Mouse (Mus musculus): ENCODE data around the gene Sympk. TPM values are rescaled to one million over a fixed set of nuclear protein-coding genes. Genes with fewer than 3 reads are reported as not detected.
"Not testable (repeated sequence)": the region's sequence is repeated elsewhere in the genome, so short reads cannot be mapped to it uniquely, and the experiment has no call there.

Sympk gene
- polyA plus RNA-seq, 1 experiment, result 113 TPM

DNA sequence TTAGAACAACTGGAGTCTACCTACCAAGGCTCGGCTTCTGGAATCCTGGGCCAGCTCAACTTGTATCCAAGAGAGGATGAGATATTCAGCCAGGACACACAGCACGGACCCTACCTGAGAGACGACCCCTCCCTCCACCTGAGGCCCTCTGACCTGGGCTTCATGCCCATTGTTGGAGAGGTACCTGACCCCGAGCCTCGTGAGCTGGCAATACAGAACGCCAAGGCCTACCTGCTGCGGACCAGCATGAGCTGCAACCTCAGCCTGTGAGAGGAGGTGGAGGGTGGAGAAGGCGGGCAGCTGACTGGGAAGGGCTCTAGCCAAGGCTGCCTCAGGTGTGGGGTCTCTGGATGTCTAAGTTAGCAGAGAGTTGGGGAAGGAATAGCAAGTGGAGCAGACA, 30.9 kb downstream of the Sympk start:
- Histone ChIP-seq H3K27ac (ENCODE audit: insufficient read depth, low read length) (no peak overlapping the region), H3K27me3 (ENCODE audit: control insufficient read depth, insufficient read depth, low read length) (no peaks in the 10 kb centered on the region), H3K4me3 (replicated peaks; ENCODE audit: insufficient read depth, low read depth, low read length) (no peak overlapping the region), H3K4me1 (ENCODE audit: control insufficient read depth, insufficient read depth, low read length) (no peaks in the 10 kb centered on the region; the same call in 1 of the 2 replicates)
- TF ChIP-seq POLR2A (IDR thresholded peaks at IDR 0.05; ENCODE audit: borderline replicate concordance, insufficient read depth, low read length) (no peak), CTCF (IDR thresholded peaks at IDR 0.05; ENCODE audit: borderline replicate concordance, insufficient read depth, low read depth, low read length) (no peak)
- no peak for DNase-seq
- WGBS, result 87% methylated on average over 8 of the region's 8 CpGs

DNA sequence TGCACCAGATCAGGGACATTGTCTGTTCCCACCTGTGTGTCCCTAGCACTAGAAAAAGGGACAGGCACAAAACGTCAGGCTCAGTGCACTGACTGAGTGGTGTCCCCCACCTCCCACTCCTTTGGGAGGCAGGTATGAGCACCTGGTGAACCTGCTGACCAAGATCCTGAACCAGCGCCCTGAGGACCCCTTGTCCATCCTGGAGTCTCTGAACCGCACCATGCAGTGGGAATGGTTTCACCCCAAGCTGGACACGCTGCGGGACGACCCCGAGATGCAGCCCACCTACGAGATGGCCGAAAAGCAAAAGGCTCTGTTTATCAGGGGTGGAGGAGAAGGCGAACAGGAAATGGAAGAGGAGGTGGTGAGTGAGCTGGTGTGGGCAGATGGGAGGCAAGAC, 33.2 kb downstream of the Sympk start:
- Histone ChIP-seq H3K27ac (ENCODE audit: insufficient read depth, low read length) (no peak overlapping the region), H3K4me3 (replicated peaks; ENCODE audit: insufficient read depth, low read depth, low read length) (no peak overlapping the region), H3K4me1 (ENCODE audit: control insufficient read depth, insufficient read depth, low read length) (no peaks in the 10 kb centered on the region; the same call in 1 of the 2 replicates), H3K27me3 (ENCODE audit: control insufficient read depth, insufficient read depth, low read length) (no peaks in the 10 kb centered on the region)
- no peak for TF ChIP-seq CTCF (IDR thresholded peaks at IDR 0.05; ENCODE audit: borderline replicate concordance, insufficient read depth, low read depth, low read length)
- no peak for TF ChIP-seq POLR2A (IDR thresholded peaks at IDR 0.05; ENCODE audit: borderline replicate concordance, insufficient read depth, low read length)
- 90% methylated on average over 10 of the region's 10 CpGs for WGBS
- DNase-seq, result no peak

DNA sequence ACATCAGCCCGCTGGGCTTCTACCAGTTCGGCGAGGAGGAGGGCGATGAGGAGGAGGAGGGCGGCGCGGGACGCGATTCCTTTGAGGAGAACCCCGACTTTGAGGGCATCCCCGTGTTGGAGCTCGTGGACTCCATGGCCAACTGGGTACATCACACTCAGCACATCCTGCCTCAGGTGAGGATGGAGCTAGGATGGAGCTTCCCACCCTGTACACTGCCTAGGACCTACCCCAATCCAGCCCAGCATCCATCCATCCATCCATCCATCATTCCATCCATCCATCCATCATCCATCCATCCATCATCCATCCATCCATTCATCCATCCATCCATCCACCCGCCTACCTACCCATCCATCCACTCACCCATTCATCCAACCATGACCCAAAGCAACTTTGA, 41.7 kb downstream of the Sympk start:
- Histone ChIP-seq H3K27me3 (ENCODE audit: control insufficient read depth, insufficient read depth, low read length) (no peaks in the 10 kb centered on the region; the same call in 1 of the 2 replicates), H3K4me1 (ENCODE audit: control insufficient read depth, insufficient read depth, low read length) (no peaks in the 10 kb centered on the region), H3K4me3 (replicated peaks; ENCODE audit: insufficient read depth, low read depth, low read length) (no peak overlapping the region), H3K27ac (ENCODE audit: insufficient read depth, low read length) (no peak overlapping the region)
- no peak for TF ChIP-seq CTCF (IDR thresholded peaks at IDR 0.05; ENCODE audit: borderline replicate concordance, insufficient read depth, low read depth, low read length)
- no peak for TF ChIP-seq POLR2A (IDR thresholded peaks at IDR 0.05; ENCODE audit: borderline replicate concordance, insufficient read depth, low read length)
- 56% methylated on average over 13 of the region's 13 CpGs for whole genome bisulfite sequencing
- DNase-seq, result no peak

DNA sequence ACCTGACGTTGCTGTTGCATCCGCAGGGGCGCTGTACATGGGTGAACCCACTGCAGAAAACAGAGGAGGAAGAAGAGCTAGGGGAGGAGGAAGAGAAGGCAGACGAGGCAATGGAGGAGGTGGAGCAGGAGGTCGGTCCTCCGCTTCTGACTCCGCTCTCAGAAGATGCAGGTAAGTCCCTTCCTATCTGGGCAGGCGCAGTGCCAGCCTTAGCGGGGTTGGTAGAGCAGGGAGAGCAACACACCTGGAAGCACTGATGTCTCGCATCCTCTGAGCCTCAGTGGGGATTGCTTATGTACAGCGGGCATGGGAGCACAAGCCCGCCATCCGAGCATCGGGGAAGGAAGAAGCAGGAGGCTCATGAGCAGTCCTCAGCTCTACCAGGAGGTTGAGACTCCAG, 42.9 kb downstream of the Sympk start:
- 50% methylated on average over 14 of the region's 14 CpGs for WGBS
- peak in 1 of 2 experiments; percentile 9 for DNase-seq
- Histone ChIP-seq H3K4me1 (ENCODE audit: control insufficient read depth, insufficient read depth, low read length) (no peaks in the 10 kb centered on the region), H3K4me3 (replicated peaks; ENCODE audit: insufficient read depth, low read depth, low read length) (no peak overlapping the region), H3K27ac (ENCODE audit: insufficient read depth, low read length) (no peak overlapping the region), H3K27me3 (ENCODE audit: control insufficient read depth, insufficient read depth, low read length) (no peaks in the 10 kb centered on the region; the same call in 1 of the 2 replicates)
- no peak for TF ChIP-seq POLR2A (IDR thresholded peaks at IDR 0.05; ENCODE audit: borderline replicate concordance, insufficient read depth, low read length)

DNA sequence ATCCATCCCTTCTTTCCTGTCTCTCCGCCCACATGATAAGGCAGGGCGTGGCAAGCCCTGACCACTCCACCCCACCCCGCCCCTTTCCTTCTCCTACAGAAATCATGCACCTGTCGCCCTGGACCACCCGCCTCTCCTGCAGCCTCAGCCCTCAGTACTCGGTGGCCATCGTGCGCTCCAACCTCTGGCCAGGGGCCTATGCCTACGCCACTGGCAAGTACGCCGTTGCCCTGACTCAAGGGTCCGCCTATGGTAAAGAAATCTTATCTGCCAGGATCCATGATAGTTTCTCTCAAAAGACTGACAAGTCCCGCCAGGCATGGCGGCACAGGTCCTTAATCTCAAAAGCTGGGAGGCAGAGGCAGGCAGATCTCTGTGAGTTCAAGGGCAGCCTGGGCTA, 43.8 kb downstream of the Sympk start:
- peak in 1 of 2 experiments; percentile 7 for DNase-seq
- H3K27me3 ChIP-seq (ENCODE audit: control insufficient read depth, insufficient read depth, low read length), result no peaks in the 10 kb centered on the region; the same call in 1 of the 2 replicates
- H3K27ac ChIP-seq (ENCODE audit: insufficient read depth, low read length), result no peak overlapping the region
- no peaks in the 10 kb centered on the region for H3K4me1 ChIP-seq (ENCODE audit: control insufficient read depth, insufficient read depth, low read length)
- WGBS, result 65% methylated on average over 14 of the region's 14 CpGs
- TF ChIP-seq CTCF (IDR thresholded peaks at IDR 0.05; ENCODE audit: borderline replicate concordance, insufficient read depth, low read depth, low read length), result no peak
- TF ChIP-seq POLR2A (IDR thresholded peaks at IDR 0.05; ENCODE audit: borderline replicate concordance, insufficient read depth, low read length), result no peak
- no peak overlapping the region for H3K4me3 ChIP-seq (replicated peaks; ENCODE audit: insufficient read depth, low read depth, low read length)

DNA sequence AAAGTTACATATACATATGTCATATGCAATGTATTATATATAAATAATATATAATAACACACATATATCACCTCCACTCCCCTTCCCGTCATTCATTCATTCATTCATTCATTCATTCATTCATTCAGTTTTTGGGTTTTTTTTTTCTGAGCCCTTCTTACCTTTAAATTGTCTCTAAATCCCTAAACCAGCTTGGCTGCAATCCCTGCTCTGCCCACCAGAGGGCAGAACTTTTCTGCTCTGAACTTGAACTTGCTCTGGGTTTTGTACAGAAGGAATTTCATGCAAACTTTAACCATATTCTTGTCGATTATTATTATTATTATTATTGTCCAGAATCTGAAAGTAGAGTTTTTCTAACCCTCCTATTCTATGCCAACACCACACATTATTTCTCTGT, 44.5 kb downstream of the Sympk start:
- Histone ChIP-seq H3K27me3 (ENCODE audit: control insufficient read depth, insufficient read depth, low read length) (no peaks in the 10 kb centered on the region; the same call in 1 of the 2 replicates), H3K27ac (ENCODE audit: insufficient read depth, low read length) (no peak overlapping the region), H3K4me3 (replicated peaks; ENCODE audit: insufficient read depth, low read depth, low read length) (no peak overlapping the region), H3K4me1 (ENCODE audit: control insufficient read depth, insufficient read depth, low read length) (no peaks in the 10 kb centered on the region)
- DNase-seq, result peak in 1 of 2 experiments; percentile 68
- TF ChIP-seq POLR2A (IDR thresholded peaks at IDR 0.05; ENCODE audit: borderline replicate concordance, insufficient read depth, low read length), result no peak
- peak; percentile 70 for TF ChIP-seq CTCF (IDR thresholded peaks at IDR 0.05; ENCODE audit: borderline replicate concordance, insufficient read depth, low read depth, low read length)
- 1% methylated on average over 2 of the region's 2 CpGs for WGBS

DNA sequence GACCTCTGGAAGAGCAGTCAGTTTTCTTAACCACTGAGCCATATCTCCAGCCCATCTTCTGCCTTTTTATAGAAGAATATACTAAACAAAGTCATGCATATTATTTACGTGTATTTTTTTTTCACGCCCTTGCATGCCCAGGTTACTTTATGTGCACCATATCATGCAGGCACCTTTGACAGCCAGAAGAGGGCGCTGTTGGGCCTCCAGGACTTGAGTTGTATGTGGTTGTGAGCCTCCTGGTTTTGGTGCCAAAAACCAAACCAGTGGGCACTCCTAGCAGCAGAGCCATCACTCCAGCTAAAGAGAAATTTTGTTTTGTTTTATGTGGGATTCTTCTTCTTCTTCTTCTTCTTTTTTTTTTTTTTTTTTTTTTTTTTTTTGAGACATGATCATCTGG, 45.3 kb downstream of the Sympk start:
- no peak for DNase-seq
- no peaks in the 10 kb centered on the region for H3K4me1 ChIP-seq (ENCODE audit: control insufficient read depth, insufficient read depth, low read length)
- TF ChIP-seq POLR2A (IDR thresholded peaks at IDR 0.05; ENCODE audit: borderline replicate concordance, insufficient read depth, low read length), result no peak
- TF ChIP-seq CTCF (IDR thresholded peaks at IDR 0.05; ENCODE audit: borderline replicate concordance, insufficient read depth, low read depth, low read length), result no peak
- H3K4me3 ChIP-seq (replicated peaks; ENCODE audit: insufficient read depth, low read depth, low read length), result no peak overlapping the region
- H3K27ac ChIP-seq (ENCODE audit: insufficient read depth, low read length), result no peak overlapping the region
- WGBS, result 48% methylated on average over 3 of the region's 3 CpGs
- no peaks in the 10 kb centered on the region; the same call in 1 of the 2 replicates for H3K27me3 ChIP-seq (ENCODE audit: control insufficient read depth, insufficient read depth, low read length)

DNA sequence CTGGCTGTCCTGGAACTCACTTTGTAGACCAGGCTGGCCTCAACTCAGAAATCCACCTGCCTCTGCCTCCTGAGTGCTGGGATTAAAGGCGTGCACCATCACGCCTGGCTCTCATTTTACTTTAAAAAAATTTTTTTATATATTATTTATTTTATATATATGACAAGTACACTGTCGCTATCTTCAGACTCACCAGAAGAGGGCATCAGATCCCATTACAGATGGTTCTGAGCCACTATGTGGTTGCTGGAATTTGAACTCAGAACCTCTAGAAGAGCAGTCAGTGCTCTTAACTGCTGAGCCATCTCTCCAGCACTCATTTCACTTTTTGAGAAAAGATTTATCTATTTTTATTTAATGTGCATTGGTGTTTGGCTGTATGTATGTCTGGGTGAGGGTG, 46.8 kb downstream of the Sympk start:
- H3K27me3 ChIP-seq (ENCODE audit: control insufficient read depth, insufficient read depth, low read length); H3K27ac ChIP-seq (ENCODE audit: insufficient read depth, low read length); H3K4me3 ChIP-seq (replicated peaks; ENCODE audit: insufficient read depth, low read depth, low read length); DNase-seq; H3K4me1 ChIP-seq (ENCODE audit: control insufficient read depth, insufficient read depth, low read length): not testable (repeated sequence)
- 58% methylated on average over 3 of the region's 3 CpGs for WGBS

Data from cerebellum, adult 2 months (tissue).